Comparison of ENCODE assay signal across 7 mouse cellular contexts in genomic region chr5:118477131-118478119, GRCm38 (mm10).
DNase-seq lines count a peak whose midpoint lies in the region; ATAC-seq and TF ChIP-seq lines count a peak whose summit lies in the region.

No protein-coding gene starts in this region.

- 63% methylated on average over 19 of the region's 19 CpGs for WGBS in hindbrain, embryonic 15.5 days
- WGBS in midbrain, embryonic 16.5 days: 57% methylated on average over 19 of the region's 19 CpGs

- H3K9ac ChIP-seq in ES-Bruce4 (ENCODE audit: low read depth, poor library complexity, severe bottlenecking): peak overlapping the region; percentile 63
- no peak overlapping the region for H3K9ac ChIP-seq in hindbrain, embryonic 15.5 days
- H3K9ac ChIP-seq in midbrain, embryonic 16.5 days (ENCODE audit: low read depth, low read length): no peak overlapping the region

- no peak for TF ChIP-seq EP300 in ES-Bruce4 (IDR thresholded peaks at IDR 0.05; ENCODE audit: insufficient read depth, low read depth, low read length)

- DNase-seq in frontal cortex, postnatal 25 days (ENCODE audit: low spot score in 2 of 2): no peak
- DNase-seq in left cerebral cortex, adult 8-10 months (ENCODE audit: low spot score in 2 of 2): no peak
- DNase-seq in lung, postnatal 36 days: no peak

- no peaks in the 10 kb centered on the region for H3K36me3 ChIP-seq in ES-Bruce4 (ENCODE audit: control insufficient read depth, insufficient read depth, low read length, poor library complexity, severe bottlenecking)
- no peaks in the 10 kb centered on the region for H3K36me3 ChIP-seq in hindbrain, embryonic 15.5 days
- no peaks in the 10 kb centered on the region for H3K36me3 ChIP-seq in midbrain, embryonic 16.5 days (ENCODE audit: control insufficient read depth, insufficient read depth, low read length)

- H3K9me3 ChIP-seq in ES-Bruce4 (replicated peaks; ENCODE audit: control insufficient read depth, insufficient read depth, low read length, poor library complexity, severe bottlenecking): no peaks in the 10 kb centered on the region
- H3K9me3 ChIP-seq in hindbrain, embryonic 15.5 days: no peaks in the 10 kb centered on the region
- no peaks in the 10 kb centered on the region for H3K9me3 ChIP-seq in midbrain, embryonic 16.5 days (replicated peaks; ENCODE audit: control insufficient read depth, low read length, poor library complexity, severe bottlenecking)

- TF ChIP-seq CTCF in ES-Bruce4 (IDR thresholded peaks at IDR 0.05; ENCODE audit: low read depth, low read length): no peak

- no peak; the same call in 1 of the 2 replicates for ATAC-seq in hindbrain, embryonic 15.5 days (ENCODE audit: low FRiP score, low read depth)
- no peak for ATAC-seq in midbrain, embryonic 16.5 days

- peak overlapping the region; percentile 67 for H3K4me2 ChIP-seq in hindbrain, embryonic 15.5 days
- peak overlapping the region; percentile 69 for H3K4me2 ChIP-seq in midbrain, embryonic 16.5 days (ENCODE audit: low read length)

- peak overlapping the region; percentile 39; the same call in 1 of the 2 replicates for H3K4me3 ChIP-seq in ES-Bruce4 (ENCODE audit: low read depth, low read length)
- no peak overlapping the region for H3K4me3 ChIP-seq in brown adipose tissue, adult 24 weeks (ENCODE audit: insufficient read depth, low read depth, low read length)
- H3K4me3 ChIP-seq in hindbrain, embryonic 15.5 days: peak overlapping the region; percentile 25
- no peak overlapping the region for H3K4me3 ChIP-seq in midbrain, embryonic 16.5 days (ENCODE audit: low read depth, low read length)

- peak overlapping the region; percentile 34 for H3K27ac ChIP-seq in ES-Bruce4 (ENCODE audit: insufficient read depth, low read length)
- peak overlapping the region; percentile 29 for H3K27ac ChIP-seq in brown adipose tissue, adult 24 weeks (replicated peaks; ENCODE audit: low read depth, low read length)
- H3K27ac ChIP-seq in hindbrain, embryonic 15.5 days (replicated peaks): no peak overlapping the region
- H3K27ac ChIP-seq in midbrain, embryonic 16.5 days (ENCODE audit: low read length): no peak overlapping the region

- TF ChIP-seq POLR2A in ES-Bruce4 (IDR thresholded peaks at IDR 0.05; ENCODE audit: insufficient read depth, low read length): no peak

- H3K4me1 ChIP-seq in ES-Bruce4 (ENCODE audit: control insufficient read depth, insufficient read depth, low read length): peaks cover 14% of the 10 kb centered on the region
- H3K4me1 ChIP-seq in brown adipose tissue, adult 24 weeks (ENCODE audit: control insufficient read depth, insufficient read depth, insufficient read length, low read length): peaks cover 10% of the 10 kb centered on the region; the same call in 1 of the 2 replicates
- H3K4me1 ChIP-seq in hindbrain, embryonic 15.5 days (replicated peaks): peaks cover 9% of the 10 kb centered on the region
- peaks cover 11% of the 10 kb centered on the region for H3K4me1 ChIP-seq in midbrain, embryonic 16.5 days (ENCODE audit: control insufficient read depth, insufficient read depth, low read length)

- no peaks in the 10 kb centered on the region for H3K27me3 ChIP-seq in ES-Bruce4 (ENCODE audit: control insufficient read depth, insufficient read depth, low read length, poor library complexity, severe bottlenecking)
- H3K27me3 ChIP-seq in hindbrain, embryonic 15.5 days: no peaks in the 10 kb centered on the region
- H3K27me3 ChIP-seq in midbrain, embryonic 16.5 days (ENCODE audit: control insufficient read depth, insufficient read depth, low read depth, low read length): no peaks in the 10 kb centered on the region

Comparison
In these comparisons a context has a peak if more than half of its experiments do, and no peak if none do; other contexts are left out.
1. H3K27ac ChIP-seq: peak in ES-Bruce4 (single experiment) and brown adipose tissue, adult 24 weeks (single experiment); none in hindbrain, embryonic 15.5 days (single experiment) and midbrain, embryonic 16.5 days (single experiment).
2. H3K4me3 ChIP-seq: peak in ES-Bruce4 (single experiment) and hindbrain, embryonic 15.5 days (single experiment); none in brown adipose tissue, adult 24 weeks (single experiment) and midbrain, embryonic 16.5 days (single experiment).